Mouse (Mus musculus) 3T3-L1 (cell line): ENCODE data around the gene Mfsd6l.

Source experiments
- DNase-seq: peaks from one replicate; pipeline ENCODE4 v3.0.0-alpha.2; 2015; ENCODE audit warnings: low read depth, low spot score

Gene Mfsd6l

GRCm38 (mm10) chr11:68555918-68556584 is at the start of gene Mfsd6l:
Gene Mfsd6l (plus strand): TSS chr11:68556186.
- DNase-seq = no peak

DNA sequence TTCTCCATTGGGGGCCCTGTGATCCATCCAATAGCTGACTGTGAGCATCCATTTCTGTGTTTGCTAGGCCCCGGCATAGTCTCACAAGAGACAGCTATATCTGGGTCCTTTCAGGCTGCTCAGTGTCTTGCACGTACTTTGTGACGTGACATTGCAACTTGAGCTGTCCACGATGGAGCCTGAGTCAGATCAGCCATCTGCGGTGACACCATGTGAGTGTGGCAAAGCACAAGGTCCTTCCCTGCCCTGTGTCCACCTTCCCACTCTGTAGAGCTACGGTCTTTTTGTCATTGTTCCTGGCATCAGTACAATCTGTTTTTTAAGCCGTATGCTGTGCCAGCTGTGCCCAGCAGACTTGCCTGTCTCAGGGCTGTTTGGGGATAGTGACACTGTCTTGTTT is 48.7 kb upstream of the Mfsd6l start:
- no peak for DNase-seq

- DNase-seq = no peak
Observed at GRCm38 (mm10) chr11:68508619-68509018, 47.4 kb upstream of the Mfsd6l start.

- no peak for DNase-seq
Observed at GRCm38 (mm10) chr11:68509194-68509593, 46.8 kb upstream of the Mfsd6l start.

- peak; percentile 35 for DNase-seq
Observed at GRCm38 (mm10) chr11:68513969-68514368, 42.0 kb upstream of the Mfsd6l start.

GRCm38 (mm10) chr11:68519362-68519761 is 36.6 kb upstream of the Mfsd6l start:
- no peak for DNase-seq

DNA sequence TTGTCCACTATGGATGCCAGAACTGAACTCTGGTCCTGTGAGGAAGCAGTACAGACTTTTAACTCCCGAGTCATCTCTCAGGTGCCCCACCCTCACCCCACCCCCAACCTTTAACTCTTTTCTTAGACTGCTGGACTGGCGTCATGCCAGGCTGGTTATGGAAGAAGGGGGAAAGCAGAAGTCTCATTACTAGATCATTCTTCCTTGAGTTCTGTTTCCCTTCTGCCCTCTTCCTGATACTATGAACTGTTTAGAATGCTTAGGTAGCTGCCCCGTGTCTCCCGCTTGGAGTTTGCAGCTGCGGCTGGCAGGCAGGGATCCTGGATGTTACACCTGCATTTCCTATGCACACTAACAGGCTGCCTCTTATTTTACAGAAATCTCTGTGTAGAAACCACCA is 36.2 kb upstream of the Mfsd6l start:
- no peak for DNase-seq

DNA sequence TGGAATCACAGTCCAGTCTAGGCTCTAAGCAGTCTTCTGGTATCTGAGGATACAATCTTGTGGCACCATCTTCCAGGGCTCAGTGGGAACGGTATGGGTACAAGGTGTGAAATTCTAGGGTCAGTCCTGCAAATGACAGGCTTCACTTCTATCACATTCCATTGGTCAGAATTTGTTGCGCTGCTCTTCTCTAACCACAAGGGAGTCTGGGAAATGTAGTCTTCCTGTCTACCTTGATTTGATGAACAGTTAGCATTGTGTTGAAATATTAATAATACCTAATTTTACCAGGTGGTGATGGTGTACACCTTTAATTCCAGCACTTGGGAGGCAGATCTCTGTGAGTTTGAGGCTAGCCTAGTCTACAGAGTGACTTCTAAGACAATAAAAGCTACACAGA is 35.5 kb upstream of the Mfsd6l start:
- no peak for DNase-seq

DNA sequence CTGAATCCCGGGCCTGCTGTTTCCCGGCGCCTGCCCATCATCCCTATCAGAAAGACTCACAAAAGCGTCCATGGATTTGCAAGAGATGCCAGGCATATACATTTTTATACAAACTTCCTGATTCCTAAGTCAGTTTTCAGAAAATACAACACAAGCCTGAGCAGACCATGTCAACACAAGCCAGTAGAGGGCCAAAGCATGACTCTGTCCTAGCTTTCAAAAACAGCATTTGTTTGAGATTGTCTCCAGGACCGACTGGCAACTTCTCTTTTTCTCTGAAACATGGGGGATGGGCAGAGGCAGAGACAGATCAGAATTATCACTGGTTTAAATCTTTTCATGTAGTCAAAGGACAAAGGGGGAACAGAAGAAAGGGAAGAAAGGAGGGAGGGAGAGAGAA is 34.6 kb upstream of the Mfsd6l start:
- DNase-seq = no peak

DNA sequence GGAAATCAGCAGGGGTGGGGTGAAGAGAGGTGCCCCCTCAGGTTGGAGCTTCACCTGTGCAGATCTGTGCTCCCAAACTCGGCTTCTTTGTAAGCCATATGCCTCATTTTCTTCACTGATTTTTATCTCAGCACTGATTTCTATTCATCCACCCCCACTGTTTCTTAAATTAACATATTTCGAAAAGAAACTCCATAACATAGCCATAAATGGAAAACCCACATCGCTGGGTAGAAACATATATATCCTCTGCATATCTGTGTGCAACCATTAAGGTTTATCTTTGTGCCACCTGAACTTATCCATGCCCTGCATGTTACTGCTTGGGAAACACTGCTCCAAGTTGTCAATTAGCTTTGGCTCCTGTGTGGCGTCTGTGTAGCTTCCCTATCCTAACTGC is 29.5 kb upstream of the Mfsd6l start:
- no peak for DNase-seq

DNA sequence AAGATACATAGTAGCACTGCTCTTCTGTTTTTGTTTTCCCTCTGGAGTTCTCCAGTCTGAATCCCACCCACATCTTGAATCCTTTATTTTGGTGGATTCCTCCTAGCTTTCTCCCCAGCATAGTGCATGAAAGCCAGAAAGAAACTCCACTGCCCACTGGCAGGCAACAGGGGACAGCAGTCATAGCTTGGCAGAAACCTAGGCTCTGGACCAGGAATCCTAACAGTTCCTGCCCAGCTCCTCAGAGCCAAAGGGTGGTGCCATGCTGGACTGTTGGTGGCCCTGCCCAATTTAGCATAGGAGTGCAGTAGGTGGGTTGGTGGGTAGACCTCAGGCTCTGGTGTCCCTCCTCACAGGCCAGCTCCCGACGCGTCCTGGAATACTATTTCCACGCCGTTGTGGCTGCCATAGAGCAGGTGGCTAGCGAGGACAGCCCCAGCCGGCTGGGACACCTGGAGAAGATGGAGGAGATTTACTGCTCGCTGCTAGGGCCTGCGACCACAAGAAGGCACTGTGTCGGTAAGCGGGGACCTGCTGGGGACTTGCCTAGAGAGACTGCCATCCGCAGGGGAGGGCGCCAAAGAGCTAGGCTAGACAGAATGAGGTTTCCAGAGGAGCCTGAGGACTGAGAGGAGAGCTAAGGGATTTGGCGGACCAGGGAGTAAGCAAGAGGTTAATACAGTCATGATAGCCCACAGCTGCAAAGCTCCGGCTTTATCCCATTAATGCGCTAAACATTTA is 24.8 kb upstream of the Mfsd6l start:
- peak; percentile 17 for DNase-seq

DNA sequence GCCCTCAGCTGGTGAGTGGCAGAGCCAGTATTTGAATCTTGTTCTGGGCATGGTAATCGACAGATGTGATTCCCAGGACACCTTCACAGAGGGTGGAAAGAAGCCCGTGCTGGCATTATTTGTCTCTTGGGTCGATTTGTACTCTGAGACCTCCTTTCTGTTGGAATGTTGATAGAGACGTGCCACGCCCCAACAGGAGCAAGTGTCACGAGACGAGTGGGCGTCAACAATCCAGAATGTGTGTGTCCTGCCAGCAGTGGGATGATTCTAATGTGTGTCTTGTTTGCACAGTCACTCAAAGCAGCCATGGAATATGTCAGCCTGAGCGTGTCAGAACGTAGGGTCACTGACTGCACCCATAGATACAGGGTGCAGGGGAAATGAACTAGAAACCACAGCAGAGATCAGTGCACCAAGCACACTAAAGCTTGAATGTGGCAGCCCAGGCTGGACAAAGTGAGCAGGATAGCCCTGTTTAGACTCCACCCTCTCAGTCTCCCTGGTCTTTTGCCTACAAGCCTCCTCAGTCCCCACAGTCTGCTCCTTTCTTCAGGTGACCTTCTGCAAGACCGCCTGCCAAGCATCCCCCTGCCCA is 23.9 kb upstream of the Mfsd6l start:
- DNase-seq = peak; percentile 17

- DNase-seq = no peak
Observed at GRCm38 (mm10) chr11:68532773-68533172, 23.2 kb upstream of the Mfsd6l start.

- no peak for DNase-seq
Observed at GRCm38 (mm10) chr11:68533971-68534475, 22.0 kb upstream of the Mfsd6l start.

DNA sequence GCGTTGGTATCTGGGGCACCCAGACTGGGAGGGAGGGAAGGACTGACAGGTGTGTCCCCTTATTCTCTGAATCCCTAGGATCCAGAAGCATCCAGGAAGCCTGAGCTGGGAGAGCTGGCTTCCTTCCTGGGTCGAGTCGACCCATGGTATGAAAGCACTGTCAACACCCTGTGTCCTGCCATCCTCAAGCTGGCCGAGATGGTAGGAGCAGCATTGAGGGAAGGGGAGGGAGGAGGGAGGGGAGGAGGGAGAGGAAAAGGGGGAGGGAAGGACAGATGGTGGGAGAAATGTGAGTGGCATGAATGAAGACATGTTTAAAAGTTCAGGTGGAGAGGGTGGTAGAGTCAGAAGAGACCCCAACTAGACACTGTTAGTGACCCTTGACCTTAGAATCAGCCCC is 20.0 kb upstream of the Mfsd6l start:
- DNase-seq = no peak

DNA sequence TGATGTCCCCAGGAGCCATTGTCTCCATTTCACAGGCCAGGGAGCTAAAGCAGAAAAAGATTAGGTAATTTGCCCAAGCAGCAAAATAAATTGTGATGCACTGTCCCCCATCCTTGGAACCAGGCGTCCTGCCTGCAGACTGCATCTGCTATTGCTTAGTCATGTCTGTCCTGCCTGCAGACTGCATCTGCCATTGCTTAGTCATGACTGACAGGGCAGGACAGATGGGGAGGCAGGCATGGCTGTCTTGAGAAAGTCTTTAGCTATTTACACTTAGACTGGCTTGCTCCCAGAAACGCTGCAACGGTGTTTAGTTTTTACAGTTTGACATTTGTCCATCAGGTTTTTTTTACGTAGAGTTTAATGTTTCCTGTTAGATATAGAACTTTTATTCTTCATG is 19.5 kb upstream of the Mfsd6l start:
- peak; percentile 76 for DNase-seq

DNA sequence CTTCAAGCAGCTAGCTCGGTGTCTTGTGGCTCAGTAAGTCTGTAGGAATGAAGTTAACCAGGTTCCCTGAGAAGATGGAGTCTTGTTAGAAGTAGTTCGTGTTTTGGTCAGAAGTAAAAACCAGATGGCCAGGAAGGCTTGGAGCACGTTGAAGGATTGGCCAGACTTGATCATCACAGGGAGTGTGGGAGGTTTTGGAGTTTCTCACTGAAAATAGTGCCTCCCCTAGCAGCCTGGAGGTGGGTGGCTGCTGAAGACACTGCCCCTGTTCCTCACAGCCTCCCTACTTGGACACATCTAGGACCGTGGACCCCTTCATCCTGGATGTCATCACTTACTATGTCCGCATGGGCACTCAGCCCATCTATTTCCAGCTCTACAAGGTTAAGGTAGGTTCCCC is 16.4 kb upstream of the Mfsd6l start:
- DNase-seq = no peak

GRCm38 (mm10) chr11:68544554-68544953 is 11.4 kb upstream of the Mfsd6l start:
- no peak for DNase-seq

DNA sequence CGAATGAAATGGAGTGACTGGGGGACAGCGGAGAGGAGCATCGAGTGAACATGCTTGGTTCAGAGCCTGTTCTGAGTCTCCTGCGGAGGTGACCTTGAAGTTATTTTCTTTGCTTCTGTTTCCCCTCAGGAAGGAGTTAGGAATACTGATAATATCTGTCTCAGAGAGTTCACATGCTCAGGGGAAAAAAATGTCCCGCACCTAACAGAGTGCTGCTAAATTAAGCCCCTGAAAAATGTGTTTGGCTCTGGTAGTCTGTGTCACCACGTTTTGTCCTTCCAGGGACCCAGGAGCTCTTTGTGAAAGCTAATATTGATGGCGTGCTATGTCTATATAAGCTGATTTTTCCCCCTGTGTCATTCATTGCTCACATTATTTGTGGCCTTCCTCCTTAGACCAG is 10.8 kb upstream of the Mfsd6l start:
- DNase-seq = no peak

DNA sequence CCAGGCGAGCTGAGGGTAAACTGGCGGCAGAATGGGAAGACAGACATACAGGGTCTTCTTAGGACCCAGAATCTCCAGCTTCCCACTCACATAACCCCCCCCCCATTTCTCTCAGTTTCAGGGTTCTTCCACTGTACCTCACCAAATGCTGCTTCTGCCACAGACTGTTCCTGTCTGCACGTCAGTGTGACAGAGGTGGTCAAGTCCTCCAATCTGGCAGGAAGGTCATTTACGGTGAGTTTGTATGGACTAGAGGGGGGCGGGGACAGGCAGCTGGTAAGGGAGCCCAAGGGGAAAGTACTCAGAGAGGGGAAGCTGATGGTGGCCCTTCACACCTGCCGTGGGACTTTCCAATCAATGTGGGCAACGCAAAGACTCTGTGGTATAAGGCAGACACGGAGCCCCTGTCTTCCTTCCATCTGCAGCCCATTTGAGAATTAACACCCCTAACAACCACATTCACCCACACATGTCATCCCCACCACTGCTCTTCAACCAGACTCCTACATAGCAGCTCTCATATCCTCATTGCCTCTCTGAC is 10.2 kb upstream of the Mfsd6l start:
- no peak for DNase-seq

DNA sequence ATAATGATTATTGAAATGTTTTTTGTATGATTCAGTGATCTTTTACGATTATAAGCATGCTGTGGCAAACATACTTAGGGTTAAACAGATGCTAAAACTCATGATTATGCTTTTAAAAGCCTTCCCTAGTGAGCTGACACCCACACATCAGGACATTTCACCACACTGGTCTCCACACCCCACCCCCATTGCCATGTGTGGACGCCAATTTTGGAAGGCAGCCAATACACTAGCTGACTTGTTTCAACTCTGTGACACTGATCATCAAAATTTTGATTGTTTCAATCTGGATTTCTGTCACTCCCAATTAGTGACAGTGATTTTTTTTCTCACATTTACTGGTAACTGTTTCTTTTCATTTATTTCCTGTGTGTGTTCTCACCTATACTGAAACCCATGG is 8.5 kb upstream of the Mfsd6l start:
- DNase-seq = no peak

DNA sequence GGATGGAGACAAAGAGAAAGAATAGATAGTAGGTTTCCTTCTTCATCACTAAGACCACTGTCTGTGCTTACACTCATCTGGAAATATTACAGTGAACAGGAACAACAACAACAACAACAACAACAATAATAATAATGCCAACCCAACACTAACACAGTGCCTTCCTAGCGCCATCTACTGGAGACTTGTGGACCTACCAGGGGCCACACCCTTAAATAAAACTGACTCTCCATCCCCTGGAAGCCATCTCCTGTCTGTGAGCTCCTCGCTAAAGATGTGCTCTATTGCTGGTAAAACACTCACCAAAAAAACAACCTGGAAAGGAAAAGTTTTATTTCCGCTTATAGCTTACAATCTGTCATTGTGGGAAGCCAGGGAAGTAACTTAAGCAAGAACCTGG is 6.4 kb upstream of the Mfsd6l start:
- peak; percentile 34 for DNase-seq

DNA sequence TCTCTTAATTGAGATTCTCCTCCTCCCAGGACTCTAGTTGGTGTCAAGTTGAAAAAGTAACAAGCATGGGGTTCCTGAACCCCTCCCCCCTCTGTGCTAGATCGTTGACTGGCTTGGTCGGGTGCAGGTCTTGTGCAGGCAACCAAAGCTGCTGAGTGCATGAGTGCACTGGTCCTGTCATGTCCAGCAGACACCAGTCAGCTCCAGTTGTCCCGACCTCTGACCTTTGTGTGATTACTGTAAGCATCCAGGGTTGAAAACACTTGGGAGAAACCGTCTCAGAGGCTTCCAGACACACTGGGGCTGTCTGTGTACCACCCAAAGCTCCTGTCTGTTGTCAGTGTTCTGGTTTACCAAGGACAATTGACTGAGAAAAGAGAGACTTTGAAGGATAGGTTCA is 5.6 kb upstream of the Mfsd6l start:
- DNase-seq = no peak
